Mouse (Mus musculus): ENCODE results near the gene Trim68.
"Not testable (repeated sequence)": the region's sequence is repeated elsewhere in the genome, so short reads cannot be mapped to it uniquely, and the experiment has no call there.

Trim68 gene

DNA sequence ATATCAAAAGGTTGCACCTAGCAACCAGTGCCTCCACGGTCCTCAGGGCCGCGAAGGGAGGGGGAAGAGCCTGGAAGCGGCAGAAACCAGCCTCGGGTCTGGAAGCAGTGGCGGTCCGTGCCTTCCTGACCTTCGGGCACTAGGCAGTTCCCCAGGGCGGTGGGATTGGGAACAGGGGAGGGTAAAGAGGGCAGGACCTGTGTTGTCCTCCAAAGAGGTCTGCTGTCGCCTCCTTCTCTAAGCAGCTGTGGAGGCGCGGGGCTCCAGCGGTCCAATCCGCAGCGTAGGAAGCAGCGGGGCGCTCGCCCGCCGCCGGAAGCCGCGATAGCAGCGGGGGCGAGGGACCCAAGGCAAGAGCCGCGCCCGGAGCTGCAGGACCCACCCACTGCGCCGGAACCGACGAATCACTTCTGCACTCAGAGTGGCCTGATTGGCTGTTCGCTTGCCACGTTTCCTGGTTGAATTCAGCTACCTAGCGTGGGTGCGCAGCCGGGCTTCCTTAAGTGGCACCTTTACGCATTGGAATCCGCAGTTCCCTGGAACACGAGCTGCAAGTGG, at the start of gene Trim68:
Trim68 (minus strand) TSS at position 384 of the 558 bp plus-strand sequence.
- DNase-seq (ENCODE audit: low read depth): peak; percentile 95

DNA sequence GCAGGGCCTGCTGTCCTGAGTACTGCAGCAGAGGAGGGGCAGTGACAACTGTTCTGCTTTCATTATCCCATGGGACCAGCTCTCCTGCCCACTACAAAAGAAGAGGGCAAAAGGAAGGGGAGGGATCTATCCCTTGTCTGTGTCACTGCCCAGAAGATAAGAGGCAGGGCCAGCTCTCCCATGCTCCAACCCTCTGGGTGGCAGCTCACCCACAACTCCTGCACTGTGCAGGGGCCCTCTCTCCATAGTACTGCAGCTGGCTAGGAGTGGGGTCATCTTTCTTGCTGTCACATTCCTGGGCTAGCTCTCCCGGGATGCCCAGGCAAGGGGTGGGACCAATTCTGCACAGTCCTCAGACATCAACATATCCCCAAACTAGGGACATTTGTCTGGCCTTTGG, 46.7 kb upstream of the Trim68 start:
- DNase-seq (ENCODE audit: low read depth): no peak

DNA sequence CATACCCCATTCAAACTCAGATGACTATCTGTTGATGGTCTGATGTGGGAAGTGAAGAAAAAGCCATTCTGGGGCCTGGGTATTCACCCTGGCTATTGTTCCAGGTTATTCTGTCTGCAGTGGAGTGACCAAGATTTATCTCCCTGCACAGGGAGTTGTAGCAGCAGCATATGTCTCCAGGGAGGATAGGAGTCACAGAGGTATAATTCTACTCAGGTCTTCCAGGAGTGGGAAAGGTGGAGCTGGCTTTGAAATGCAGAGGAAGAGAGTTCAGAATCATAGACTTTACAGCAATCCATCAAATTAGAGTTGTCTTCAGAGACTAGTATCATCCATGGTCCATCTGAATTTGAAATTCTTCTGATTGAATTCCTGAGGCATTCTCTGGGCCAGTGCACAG, 40.3 kb upstream of the Trim68 start, which contains the start of gene Olfr559:
Olfr559 (minus strand) TSS at position 101 of the 400 bp plus-strand sequence.
- DNase-seq (ENCODE audit: low read depth): no peak

DNA sequence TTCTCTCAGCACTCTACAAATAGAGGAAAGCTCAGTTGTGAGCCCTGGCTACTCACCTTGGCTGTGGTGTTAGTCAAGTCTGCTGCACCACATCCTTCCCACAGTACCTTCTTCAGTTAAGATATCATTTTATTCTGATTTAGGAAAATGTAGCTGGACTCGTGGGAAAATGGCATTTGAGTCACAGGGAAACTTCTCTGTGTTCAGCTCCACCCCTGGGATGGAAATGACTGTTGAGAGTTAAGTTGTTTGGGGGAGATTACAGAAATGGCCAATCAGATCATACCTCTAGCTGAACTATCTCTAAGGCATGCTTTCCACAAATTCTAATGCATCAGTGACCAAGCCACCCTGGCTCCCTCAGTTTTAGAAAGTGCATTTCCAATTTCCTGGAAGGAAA, 31.8 kb upstream of the Trim68 start, which contains the start of gene Olfr33:
Olfr33 (minus strand) TSS at position 101 of the 400 bp plus-strand sequence.
- DNase-seq (ENCODE audit: low read depth): no peak

DNA sequence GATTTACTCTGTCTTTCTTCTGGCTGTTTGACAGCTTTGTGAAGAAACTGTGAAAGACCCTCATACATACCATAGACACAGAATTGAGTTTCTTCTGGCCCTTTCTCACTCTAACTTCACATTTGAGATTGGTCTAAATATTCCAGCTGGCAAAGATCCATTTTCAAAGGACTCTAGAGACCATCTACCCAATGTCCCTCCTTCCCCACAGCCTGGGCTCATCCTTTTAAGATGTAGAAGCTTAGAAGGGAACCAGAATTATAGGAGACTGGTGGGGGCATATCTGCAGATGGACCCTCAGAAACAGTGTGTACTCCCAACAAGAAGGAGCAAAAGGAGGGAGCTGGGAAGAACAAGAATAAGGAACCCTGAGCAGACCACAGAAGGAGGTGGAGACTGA, 14.8 kb upstream of the Trim68 start, which contains the start of gene Olfr558:
Olfr558 (plus strand) TSS at position 301 of the 400 bp plus-strand sequence.
- DNase-seq (ENCODE audit: low read depth): no peak

DNA sequence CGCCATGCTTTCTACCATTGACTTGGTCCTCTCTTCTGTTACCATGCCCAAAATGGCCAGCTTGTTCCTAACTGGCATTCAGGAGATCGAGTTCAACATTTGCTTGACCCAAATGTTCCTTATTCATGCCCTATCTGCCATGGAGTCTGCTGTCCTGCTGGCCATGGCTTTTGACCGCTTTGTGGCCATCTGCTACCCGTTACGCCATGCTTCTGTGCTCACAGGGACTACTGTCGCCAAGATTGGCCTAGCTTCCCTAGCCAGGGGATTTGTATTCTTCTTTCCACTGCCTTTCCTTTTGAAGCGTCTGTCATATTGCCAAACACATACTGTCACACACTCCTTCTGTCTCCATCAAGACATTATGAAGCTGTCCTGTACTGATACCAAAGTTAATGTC, 11.3 kb upstream of the Trim68 start:
- DNase-seq (ENCODE audit: low read depth): no peak

DNA sequence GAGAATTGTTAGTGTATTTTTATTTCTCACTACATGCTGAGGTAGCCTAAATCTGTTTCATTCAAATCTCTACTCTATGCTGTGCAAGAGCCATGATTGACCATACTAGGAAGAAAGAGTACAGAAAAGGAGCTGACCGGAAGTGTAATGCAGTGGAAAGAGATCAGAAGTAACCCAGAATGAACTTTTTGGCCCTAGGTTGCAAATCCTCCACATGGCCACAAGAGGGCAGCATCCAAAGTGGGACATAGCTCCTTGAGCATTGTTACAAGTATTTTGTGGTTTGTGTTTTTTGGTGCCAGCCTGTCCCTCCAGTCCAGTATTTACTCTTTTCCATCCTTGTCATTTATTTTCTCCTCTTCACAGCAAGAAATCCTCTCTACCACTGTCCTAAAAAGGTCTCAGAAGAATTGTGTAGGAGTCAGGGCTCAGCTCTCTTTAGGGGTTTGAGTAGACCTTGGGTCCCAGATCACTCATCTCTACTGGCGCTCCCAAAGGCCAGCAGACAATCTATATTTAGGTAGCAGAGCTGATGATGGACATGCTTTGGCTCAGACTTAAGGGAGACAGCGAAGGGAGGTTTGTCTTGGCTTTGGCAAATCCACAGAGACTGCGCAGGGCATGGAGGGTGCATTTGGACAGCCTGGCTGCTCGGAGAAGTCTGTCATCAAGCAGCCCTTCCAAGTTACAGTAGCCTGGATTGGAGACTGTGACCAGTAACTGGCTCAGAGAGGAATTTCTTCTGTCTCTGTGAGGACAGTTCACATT, 8.4 kb upstream of the Trim68 start, which contains the start of gene Olfr557:
Olfr557 (plus strand) TSS at position 553 of the 768 bp plus-strand sequence.
- DNase-seq (ENCODE audit: low read depth): peak; percentile 80

DNA sequence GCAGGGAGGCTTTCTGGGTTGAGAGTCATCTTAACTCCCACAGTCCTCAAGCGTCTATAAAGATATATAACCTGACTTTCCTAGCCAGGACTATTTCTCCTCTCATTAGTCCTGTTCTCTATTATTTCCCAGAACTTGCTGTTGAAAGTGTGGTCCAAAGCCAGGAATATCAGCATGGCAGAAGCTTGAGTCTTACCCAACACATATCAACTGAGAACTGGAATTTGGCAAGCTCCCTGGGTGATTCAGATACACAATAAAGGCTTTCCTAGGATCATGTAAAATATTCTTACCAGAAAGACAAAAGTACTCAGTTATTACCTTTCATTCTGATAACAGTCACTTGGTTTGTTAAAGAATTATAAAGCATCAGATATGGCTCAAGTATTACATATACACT, 5.2 kb downstream of the Trim68 start:
- no peak for DNase-seq (ENCODE audit: low read depth)

DNA sequence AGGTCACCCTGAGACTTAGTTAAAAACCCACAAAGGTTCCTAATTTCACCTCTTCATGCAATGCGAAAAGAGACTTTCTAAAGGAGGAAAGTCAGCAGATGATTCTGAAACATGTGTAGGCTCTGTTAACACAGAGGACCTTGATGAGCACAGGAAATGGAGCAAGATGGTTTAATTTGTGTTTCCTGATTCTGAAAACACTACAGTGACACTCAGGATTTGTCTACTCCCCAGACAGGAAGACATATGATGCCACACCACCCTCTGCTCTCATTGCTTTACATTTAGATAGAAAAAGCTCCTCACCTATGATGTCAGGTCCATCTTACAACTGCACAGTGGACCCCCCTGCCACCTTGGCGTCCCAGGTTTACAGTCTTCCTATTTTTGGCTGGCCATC, 10.9 kb downstream of the Trim68 start:
- DNase-seq (ENCODE audit: low read depth): no peak

DNA sequence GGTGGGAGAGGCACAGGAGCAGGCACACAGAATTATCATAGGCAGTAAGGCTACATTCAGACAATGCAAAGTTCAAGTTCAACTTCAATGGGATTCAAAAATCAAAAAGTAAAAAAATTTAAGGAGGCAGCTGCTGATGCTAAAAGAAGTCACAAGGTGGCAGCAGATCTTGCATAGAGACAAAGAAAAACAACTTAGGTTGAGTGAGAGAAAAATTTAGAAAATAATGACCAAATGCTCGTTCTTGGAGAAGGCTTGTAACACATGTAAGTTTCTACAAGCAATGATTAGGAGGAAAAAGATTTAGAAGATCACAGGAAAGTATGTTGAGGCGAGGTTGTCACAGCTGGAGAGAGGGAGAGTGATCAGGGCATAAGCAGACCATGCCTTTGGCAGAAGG, 21.7 kb downstream of the Trim68 start:
- DNase-seq (ENCODE audit: low read depth): peak; percentile 31

DNA sequence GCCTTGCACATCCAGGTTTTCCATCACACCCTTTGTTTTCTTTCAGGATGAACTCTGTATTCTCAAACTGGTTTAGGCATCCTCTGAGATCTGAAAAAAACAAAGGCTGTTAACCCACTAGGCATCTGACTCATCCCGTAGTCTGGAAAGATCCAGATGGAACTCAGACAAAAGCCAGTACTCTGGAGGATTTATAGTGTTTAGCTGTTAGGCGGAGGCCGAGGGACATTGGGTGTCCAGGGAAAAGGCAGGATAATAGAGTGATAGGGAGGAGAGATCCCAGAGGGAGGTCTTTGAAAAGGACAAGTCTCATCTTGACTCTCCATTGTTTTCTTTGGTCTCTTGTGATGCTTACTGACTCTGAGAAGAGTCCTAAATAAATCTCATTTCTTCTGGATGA, 22.5 kb downstream of the Trim68 start, which contains the start of gene Olfr556:
Olfr556 (plus strand) TSS at position 301 of the 400 bp plus-strand sequence.
- no peak for DNase-seq (ENCODE audit: low read depth)

DNA sequence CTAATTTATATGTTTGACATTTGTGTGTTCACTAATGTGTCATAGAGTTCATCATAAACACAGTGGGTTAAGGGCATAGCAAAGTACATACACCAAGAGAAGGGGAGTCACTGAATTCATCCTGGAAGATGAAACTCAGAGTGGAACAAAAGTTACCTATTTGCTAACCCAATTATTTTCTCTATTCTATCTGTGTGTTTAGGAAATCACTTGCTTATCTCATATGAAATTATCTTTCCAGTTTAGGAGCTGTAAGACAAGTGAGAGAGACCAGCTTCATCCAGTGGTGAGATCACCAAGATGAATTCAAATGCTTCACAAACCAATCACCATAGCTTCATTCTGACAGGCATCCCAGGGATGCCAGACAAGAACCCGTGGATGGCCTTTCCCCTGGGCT, 28.6 kb downstream of the Trim68 start, which contains the start of gene Olfr555:
Olfr555 (plus strand) TSS at position 301 of the 400 bp plus-strand sequence.
- DNase-seq (ENCODE audit: low read depth): no peak

DNA sequence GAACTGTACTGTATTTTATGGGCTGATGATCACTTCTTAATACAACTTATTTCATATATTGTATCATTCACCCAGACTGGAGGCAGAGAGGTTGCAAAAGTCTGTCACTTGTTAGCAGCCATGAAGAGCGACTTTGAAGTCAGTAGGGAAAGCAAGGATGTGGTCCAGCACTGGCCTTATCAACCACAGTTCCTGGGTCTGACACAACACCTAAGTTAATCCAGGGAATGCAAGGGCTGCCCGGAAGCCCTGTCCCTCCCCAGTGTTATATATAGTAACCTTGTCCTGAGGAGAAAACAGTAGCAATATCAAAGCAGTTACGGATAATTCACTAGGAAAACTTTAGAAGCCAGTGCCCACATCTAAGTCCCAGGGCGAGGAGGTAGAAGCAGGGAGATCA, 42.2 kb downstream of the Trim68 start:
- DNase-seq (ENCODE audit: low read depth): not testable (repeated sequence)

DNA sequence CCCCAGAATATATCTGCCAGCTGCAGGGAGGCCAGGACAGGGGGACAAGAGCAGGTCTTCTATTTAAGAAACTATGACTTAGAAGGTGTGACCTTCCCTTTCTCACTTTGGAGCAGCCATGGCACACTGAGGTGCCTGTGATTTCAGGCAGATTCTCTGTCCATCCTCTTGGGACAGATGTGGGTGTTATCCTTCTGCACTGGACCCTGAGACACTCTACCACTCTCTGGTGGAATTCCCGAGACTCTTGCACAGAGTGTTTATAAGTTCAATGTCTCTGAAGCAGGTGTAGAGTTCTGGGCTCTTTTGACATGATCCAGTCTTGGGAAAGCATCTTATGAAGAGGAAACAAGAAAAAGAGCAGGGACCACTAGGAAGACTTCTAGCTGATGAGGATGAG, 49.0 kb downstream of the Trim68 start, which contains the start of gene Olfr554:
Olfr554 (plus strand) TSS at position 301 of the 400 bp plus-strand sequence.
- DNase-seq (ENCODE audit: low read depth): no peak

DNA sequence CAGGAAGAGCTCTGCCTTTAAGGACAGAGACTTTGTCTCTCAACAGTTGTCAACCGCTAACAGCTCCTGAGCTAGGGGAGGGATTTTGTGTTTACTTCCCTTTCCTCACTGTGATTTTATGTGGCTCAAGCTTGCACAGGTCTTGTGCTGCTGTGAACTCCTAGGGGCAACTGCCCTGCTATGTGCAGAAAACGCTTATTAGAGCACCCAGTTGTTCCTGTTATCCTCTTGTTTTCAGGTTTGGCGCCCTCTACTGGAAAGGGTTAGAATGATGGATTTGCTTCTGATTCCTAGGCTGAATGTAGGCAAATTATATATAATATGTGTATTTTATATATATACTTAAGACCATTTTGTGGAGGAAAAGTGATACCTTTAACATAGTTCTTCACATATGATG, 50.5 kb downstream of the Trim68 start:
- peak; percentile 85 for DNase-seq (ENCODE audit: low read depth)
